Mouse (Mus musculus) embryonic fibroblast, embryonic 13.5 days (primary cell): ENCODE results near the gene Majin.

Experiments
- CTCF ChIP-seq: IDR thresholded peaks from 2 replicates; pipeline ENCODE4 v1.5.1; 2011; ENCODE audit warnings: mild to moderate bottlenecking, control low read depth, low read length, moderate library complexity, borderline replicate concordance; ENCODE audit not compliant: insufficient read depth
- POLR2A ChIP-seq: IDR thresholded peaks from 2 replicates; pipeline ENCODE4 v1.6.1; 2011; ENCODE audit warnings: low read depth, mild to moderate bottlenecking, control low read depth, low read length, moderate library complexity

DNA sequence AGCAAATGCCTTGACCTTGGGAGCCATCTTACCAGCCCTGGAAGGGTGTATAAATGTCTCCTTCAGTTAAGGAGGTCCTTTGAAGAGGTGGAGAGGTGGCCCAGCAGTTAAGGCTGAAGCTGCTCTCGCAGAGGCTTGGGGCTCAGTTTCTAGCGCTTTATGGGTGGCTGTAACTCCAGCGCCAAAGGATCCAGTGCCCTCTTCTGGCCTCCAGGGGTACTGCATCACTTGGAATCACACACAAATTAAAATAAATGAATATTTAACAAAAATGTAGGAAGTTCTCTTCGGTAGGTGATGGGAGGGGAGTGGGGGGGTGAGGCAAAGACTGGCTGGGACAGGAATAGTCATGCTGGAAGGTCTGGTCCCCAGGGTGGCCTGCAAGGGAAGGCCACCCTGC lies 76.8 kb downstream of the Majin start:
- TF ChIP-seq CTCF, result no peak
- no peak for TF ChIP-seq POLR2A
